Mouse (Mus musculus) thymus, postnatal 0 days (tissue): Measurements from ENCODE around the gene Ppp2r3d. TPM values are rescaled to one million over a fixed set of nuclear protein-coding genes. Genes with fewer than 3 reads are reported as not detected.
"Not testable (repeated sequence)": the region's sequence is repeated elsewhere in the genome, so short reads cannot be mapped to it uniquely, and the experiment has no call there.

Source experiments
- DNase-seq: peaks from one replicate; pipeline ENCODE4 v3.0.0-alpha.2; 2015; ENCODE audit warnings: low spot score
- polyA plus RNA-seq: library from polyadenylated mRNA; unstranded; fragments of >200 nt; fragmentation: Nextera tagmentation; extraction: Ambion mirVana; gene quantifications from 2 replicates; pipeline ENCODE4 v1.2.1, GENCODE M21; 2015

The Ppp2r3d gene
- 83.2 and 101 TPM in 2 replicates for polyA plus RNA-seq

DNA sequence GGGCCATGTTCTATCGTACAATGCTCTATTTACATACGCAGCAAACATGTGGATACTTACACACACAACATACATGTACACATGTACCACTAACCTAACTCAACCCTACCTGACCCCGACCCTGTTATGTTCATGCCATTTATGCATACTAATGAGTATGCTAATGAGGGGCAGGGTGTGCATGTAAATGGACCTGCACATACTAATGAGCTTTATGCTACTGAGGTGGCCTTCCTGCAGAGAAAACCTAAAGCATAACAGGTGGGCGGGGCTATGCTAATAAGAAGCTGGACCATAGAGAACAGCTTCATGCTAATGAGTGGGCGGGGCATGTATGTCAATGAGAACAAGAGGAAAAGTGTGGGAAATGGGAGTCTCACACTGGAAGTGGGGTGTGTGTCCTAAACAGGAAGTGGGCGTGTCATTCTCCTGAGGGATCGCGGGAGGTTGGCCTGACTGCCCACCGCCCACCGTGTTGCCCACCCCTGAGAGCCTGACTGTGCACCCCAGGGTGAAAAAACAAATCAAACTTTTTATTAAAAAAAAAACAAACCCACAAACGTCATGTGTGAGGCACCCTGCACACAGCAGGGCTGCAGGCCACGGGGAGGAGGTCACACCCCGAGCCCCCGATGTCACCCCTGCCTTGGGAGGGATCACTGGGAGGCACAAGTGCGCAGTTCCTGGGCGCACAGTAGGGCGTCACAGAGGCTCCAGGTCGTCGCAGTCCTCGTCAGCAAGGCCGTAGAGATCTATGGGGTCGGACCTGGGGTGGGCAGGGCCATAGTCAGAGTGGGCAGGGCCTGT lies at the start of gene Ppp2r3d:
Gene Ppp2r3d (minus strand): TSS at position 803 of the 807 bp plus-strand sequence.
- DNase-seq, result no peak

DNA sequence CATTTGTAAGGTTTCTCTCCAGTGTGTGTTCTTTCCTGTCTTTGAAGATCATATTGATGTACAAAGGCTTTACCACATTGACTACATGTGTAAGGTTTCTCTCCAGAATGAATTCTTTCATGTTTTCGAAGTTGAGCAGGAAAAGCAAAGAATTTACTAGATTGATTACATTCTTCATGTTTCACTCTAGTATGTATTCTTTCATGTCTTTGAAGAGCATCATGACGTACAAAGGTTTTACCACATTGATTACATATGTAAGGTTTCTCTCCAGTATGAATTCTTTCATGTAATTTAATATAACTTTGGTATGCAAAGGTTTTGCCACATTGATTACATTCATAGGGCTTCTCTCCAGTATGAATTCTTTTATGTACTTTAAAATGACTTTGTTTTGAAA lies 17.0 kb upstream of the Ppp2r3d start, which contains the start of gene Gm21836:
Gene Gm21836 (minus strand): TSS at position 101 of the 400 bp plus-strand sequence.
- DNase-seq, result not testable (repeated sequence)

GRCm38 (mm10) chr9:124480361-124480980 lies 3.8 kb upstream of the Ppp2r3d start:
- DNase-seq, result not testable (repeated sequence)

- no peak for DNase-seq
Observed at GRCm38 (mm10) chr9:124478081-124478480, 1.4 kb upstream of the Ppp2r3d start.

GRCm38 (mm10) chr9:124475689-124476088 lies 1.0 kb downstream of the Ppp2r3d start:
- no peak for DNase-seq

- DNase-seq, result peak; percentile 15
Observed at GRCm38 (mm10) chr9:124456572-124456971, 20.1 kb downstream of the Ppp2r3d start.

- peak; percentile 2 for DNase-seq
Observed at GRCm38 (mm10) chr9:124442533-124442855, 34.2 kb downstream of the Ppp2r3d start.

DNA sequence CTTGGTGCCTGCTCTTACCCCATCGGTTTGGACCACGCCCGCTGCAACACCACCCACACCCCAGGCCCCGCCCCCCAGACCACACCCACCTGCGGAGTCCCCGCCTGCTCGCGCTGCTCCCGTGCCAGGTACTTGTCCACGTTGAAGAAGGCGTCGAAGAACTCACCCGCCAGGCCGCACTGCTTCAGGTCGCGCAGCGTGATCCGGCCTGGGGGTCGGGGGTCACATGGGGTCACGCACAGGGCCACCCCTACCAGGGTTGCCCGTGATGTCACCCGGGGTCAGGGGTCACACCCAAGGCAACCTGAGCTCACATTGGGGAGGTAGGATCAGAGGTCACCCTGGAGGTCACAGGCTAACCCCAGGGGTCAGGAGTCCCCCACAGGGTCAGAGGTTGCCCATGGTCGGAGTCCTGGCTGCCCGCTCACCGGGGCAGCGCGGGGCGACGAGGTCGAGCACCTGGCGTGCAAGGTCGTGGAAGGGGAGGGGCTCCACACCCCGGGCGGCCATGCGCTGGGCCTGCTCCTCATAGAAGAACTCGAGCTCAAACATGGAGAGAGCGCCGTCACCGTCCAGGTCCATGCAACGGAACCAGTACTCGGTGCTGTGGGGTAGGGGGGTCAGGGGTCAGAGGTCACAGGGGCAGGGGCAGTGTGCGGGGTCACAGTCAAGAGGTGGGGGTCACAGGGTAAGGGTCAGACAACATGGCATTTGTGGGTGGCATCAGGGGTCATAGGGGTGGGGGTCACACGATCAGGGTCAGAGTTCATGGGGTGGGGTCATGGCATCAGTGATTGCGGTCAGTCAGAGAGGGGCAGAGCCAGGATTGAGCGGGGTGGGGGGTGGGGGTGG lies 34.8 kb downstream of the Ppp2r3d start:
- no peak for DNase-seq

- DNase-seq, result peak; percentile 9
Observed at GRCm38 (mm10) chr9:124440724-124441045, 36.0 kb downstream of the Ppp2r3d start.

GRCm38 (mm10) chr9:124439848-124440723 lies 36.6 kb downstream of the Ppp2r3d start:
- DNase-seq, result peak; percentile 9

DNA sequence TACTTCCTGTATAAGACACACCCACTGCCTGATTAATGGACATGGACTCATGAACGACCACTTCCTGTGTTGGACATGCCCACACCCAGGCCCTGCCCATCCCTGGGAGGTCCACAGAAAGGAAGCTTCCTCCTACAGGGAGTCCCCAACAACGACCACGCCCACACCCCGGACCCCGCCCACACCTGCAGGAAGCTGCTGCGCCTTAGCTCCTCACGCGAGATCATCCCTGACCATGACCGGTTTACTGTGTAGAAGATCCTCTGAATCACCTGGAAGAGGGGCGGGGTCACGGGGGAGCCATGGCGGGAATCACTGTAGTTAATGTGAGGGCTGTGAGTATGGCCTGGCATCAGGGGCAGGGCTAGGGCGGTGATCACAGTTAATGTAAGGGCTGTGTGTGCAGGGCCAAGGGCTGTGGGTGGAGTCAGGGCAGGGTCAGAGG lies 37.3 kb downstream of the Ppp2r3d start:
- DNase-seq, result peak; percentile 14

DNA sequence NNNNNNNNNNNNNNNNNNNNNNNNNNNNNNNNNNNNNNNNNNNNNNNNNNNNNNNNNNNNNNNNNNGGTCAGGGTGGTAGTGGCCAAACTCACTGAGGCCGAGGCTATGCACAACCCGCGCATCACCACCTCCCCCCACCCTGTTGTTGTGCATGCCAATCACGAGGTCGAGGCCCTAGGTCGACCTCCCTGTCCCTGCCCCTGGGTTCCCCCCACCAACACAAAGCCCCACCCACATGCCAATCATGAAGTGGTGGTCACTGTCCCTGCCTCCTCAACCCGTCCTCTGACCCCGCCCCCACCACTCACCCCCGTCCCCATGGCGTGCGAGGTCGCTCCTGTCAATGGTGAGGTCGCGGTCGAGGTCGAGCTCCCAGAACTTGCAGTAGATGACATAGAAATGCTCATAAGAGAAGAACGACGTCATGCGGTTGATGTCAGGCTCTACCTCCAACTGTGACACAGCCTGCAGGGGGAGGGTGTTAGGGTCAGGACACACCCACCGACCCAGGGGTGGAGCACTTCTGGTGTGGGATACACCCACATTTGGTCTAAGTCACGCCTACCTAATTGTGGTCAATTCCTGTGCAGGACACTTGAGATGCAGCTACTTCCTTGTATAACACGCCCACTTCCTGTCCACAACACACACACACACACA lies 37.9 kb downstream of the Ppp2r3d start:
- peak; percentile 3 for DNase-seq

GRCm38 (mm10) chr9:124425411-124425885 lies 51.2 kb downstream of the Ppp2r3d start:
- peak; percentile 86 for DNase-seq

DNA sequence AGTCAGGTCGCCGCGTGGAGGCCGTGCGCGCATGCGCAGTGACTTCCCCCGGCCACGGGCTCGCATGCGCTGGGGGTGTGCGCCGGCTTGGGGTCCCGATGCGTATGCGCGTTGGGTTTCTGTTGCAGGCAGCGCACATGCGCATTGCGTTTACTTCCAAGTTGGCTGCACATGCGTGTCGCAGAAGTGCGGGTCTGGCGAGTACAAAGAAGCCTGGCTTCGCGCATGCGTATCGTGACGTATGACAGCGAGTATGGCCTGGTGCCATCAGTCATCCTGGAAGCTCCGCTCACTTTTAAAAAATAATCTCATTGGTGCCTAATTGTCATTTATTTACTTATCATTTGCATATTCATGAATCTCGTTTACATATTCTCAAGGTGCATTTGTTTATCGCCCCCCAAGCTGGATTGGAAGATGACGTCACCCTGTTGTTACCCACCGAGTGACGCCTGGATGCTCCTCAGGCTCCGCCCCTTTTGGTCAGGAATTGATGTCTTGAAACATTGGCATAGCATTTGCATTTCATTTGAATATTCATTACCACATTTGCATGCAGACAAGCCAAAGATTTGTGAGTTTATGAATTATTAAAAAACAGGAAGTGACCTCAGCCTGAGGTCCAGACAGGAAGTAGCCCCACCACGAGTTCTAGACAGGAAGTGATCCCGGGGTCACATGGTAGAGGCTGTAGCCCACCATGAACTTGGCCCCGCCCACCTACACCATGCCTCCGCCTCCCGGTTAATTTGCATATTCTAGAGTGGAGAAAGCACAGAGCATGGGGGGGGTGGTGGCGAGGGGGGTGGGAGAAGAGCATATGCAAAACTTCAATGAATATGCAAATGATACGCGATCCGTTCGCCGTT lies 51.9 kb downstream of the Ppp2r3d start:
- peak; percentile 99 for DNase-seq

- no peak for DNase-seq
Observed at GRCm38 (mm10) chr9:124424292-124424541, 52.5 kb downstream of the Ppp2r3d start.

DNA sequence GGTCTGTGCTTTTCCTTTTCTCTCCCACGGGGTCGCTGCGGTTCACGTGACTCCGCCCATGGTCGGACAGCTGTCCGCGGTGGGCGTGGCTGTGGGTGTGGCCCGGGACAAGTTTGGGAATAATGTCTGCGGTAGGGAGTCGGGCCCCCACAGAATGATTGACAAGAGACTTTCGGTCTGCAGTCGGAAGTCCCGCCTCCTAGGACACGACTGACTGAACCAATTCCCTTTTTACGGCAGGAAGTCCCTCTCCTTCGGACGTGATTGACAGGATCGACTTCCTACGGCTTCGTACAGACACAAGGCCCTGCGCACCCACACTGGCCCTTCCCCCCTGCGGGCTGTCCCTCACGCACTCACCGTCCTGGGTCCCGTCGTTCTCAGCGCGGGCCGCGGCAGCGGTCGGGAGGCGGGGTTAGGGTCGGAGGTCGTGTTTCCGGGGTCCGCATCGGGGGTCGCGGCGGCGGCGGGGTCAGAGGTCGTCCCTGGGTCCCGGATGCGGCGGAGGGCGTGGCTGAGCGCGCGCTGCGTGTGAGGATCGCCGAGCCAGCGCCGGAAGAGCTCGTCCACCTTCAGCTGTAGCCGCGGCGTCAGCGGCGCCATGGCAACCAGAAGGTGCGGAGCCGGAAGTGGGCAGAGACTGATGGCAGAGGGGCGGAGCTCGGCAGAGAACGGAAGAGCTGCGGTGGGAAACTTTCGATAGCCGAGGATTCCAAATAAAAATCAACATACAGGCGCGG lies 53.0 kb downstream of the Ppp2r3d start:
- DNase-seq, result peak; percentile 99

DNA sequence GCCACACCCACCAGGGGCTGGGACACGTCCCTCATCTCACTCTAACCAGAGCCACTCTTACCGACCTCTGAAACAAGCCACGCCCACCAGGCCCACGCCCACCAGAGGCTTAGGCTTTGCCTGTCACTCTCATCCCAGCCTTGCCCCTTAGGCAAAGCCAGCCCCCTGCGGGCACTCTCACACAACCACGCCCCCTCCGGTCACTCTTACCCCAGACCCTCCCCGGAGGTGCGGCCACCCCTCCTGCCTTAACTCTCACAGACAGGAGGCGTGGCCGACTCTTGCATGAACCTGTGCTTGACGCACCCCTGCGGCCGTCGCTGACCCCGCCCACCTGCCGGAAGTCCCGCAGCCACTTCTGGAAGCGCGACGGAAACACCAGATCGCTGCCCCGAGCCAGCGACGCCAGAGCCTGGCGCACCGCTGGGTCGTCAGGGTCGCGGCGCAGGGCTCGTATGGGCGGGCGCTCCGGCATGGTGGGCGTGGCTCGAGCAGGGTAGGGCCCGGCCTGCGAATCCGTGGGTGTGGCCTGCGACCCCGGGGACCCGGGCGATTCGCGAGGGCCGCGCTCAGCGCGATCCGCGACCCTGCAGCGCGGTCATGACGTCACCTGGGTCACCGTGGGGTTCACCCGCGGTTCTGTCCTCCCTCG lies 53.7 kb downstream of the Ppp2r3d start:
- DNase-seq, result peak; percentile 96

DNA sequence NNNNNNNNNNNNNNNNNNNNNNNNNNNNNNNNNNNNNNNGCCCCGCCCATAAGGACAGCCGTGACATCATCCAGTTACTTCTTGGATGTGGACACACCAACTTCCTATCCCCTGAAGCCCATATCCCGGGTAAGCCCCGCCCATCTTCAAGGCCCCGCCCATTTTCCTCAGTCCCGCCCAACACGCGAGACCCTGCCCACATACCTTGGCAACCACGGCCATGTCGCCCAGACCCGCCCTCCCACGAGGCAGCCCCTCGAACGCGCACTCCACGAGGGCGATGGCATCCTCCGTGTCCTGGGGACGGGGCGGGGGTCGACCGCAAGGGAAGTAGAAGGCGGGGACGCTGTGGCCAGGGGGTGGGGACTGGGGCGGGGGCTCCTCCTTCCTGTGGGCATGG lies 54.3 kb downstream of the Ppp2r3d start:
- no peak for DNase-seq
